Mouse (Mus musculus) limb, embryonic 10.5 days (tissue): ENCODE measurements around the gene Prkce. TPM values are rescaled to one million over a fixed set of nuclear protein-coding genes. Genes with fewer than 3 reads are reported as not detected.
A peak's percentile ranks its signal among the peaks of the same experiment; 100 is the strongest.

Experiments
- DNase-seq: peaks from one replicate; pipeline ENCODE4 v3.0.0-alpha.2; 2017; ENCODE audit warnings: low spot score
- H3K27ac ChIP-seq: fragments of 300-500 bp; sonication (generic); 2 replicates; pipeline ENCODE4 v1.5.1; 2016; ENCODE audit warnings: mild to moderate bottlenecking
- H3K27me3 ChIP-seq: fragments of 300-500 bp; sonication (generic); 2 replicates; pipeline ENCODE4 v1.6.1; 2016; ENCODE audit warnings: low read depth, mild to moderate bottlenecking; ENCODE audit not compliant: poor library complexity, severe bottlenecking
- H3K36me3 ChIP-seq: fragments of 300-500 bp; sonication (generic); 2 replicates; pipeline ENCODE4 v1.6.1; 2016; ENCODE audit warnings: mild to moderate bottlenecking, moderate library complexity
- H3K4me1 ChIP-seq: fragments of 300-500 bp; sonication (generic); 2 replicates; pipeline ENCODE4 v1.6.1; 2016
- H3K4me3 ChIP-seq: fragments of 300-500 bp; sonication (generic); 2 replicates; pipeline ENCODE4 v1.5.1; 2016; ENCODE audit warnings: mild to moderate bottlenecking, moderate library complexity
- H3K9me3 ChIP-seq: fragments of 300-500 bp; sonication (generic); replicated peaks from 2 replicates; pipeline ENCODE4 v1.6.1; 2016; ENCODE audit warnings: mild to moderate bottlenecking
- WGBS: fragments of 180-500 bp; shearing (Covaris S2); methylation state at CpG from one replicate; pipeline ENCODE4 v1.1.7; 2016; 5-methylcytosine and 5-hydroxymethylcytosine counted together
- polyA plus RNA-seq: library from polyadenylated mRNA; unstranded; fragments of >200 nt; fragmentation: Nextera tagmentation; extraction: Ambion mirVana; gene quantifications from 2 replicates; pipeline ENCODE4 v1.2.1, GENCODE M21; 2016

Gene Prkce
- polyA plus RNA-seq, 1 experiment from 2014 or later, result 4.9 TPM

- Histone ChIP-seq H3K27me3 (no peaks in the 10 kb centered on the region), H3K4me1 (peaks cover 13% of the 10 kb centered on the region), H3K4me3 (no peak overlapping the region), H3K36me3 (no peaks in the 10 kb centered on the region), H3K27ac (no peak overlapping the region), H3K9me3 (no peaks in the 10 kb centered on the region)
- no peak for DNase-seq
- 91% methylated on average over 13 of the region's 13 CpGs for WGBS
These were observed 448.2 kb downstream of the Prkce start for GRCm38 (mm10) chr17:86615592-86616291.

GRCm38 (mm10) chr17:86617570-86618237 lies 450.1 kb downstream of the Prkce start:
- Histone ChIP-seq H3K27ac (peak overlapping the region; percentile 51; the same call in 1 of the 2 replicates), H3K27me3 (no peaks in the 10 kb centered on the region), H3K4me3 (no peak overlapping the region), H3K9me3 (no peaks in the 10 kb centered on the region), H3K4me1 (peaks cover 13% of the 10 kb centered on the region), H3K36me3 (no peaks in the 10 kb centered on the region)
- DNase-seq, result no peak
- 77% methylated on average over 3 of the region's 3 CpGs for WGBS

- Histone ChIP-seq H3K4me1 (peaks cover 13% of the 10 kb centered on the region), H3K9me3 (no peaks in the 10 kb centered on the region), H3K36me3 (no peaks in the 10 kb centered on the region), H3K4me3 (no peak overlapping the region), H3K27ac (peak overlapping the region; percentile 50), H3K27me3 (no peaks in the 10 kb centered on the region)
- 80% methylated on average over 4 of the region's 4 CpGs for WGBS
- no peak for DNase-seq
These were observed 450.9 kb downstream of the Prkce start for GRCm38 (mm10) chr17:86618431-86618861.

GRCm38 (mm10) chr17:86622862-86623261 lies 455.3 kb downstream of the Prkce start:
- 86% methylated on average over 3 of the region's 3 CpGs for WGBS
- H3K4me1 ChIP-seq, result peaks cover 9% of the 10 kb centered on the region
- H3K27me3 ChIP-seq, result no peaks in the 10 kb centered on the region
- H3K27ac ChIP-seq, result no peak overlapping the region
- no peaks in the 10 kb centered on the region for H3K9me3 ChIP-seq
- H3K4me3 ChIP-seq, result no peak overlapping the region
- H3K36me3 ChIP-seq, result no peaks in the 10 kb centered on the region
- DNase-seq, result no peak

- no peak overlapping the region for H3K27ac ChIP-seq
- peaks cover 6% of the 10 kb centered on the region; the same call in 1 of the 2 replicates for H3K36me3 ChIP-seq
- no peak overlapping the region for H3K4me3 ChIP-seq
- no peaks in the 10 kb centered on the region; the same call in 1 of the 2 replicates for H3K4me1 ChIP-seq
- no peaks in the 10 kb centered on the region for H3K27me3 ChIP-seq
- H3K9me3 ChIP-seq, result no peaks in the 10 kb centered on the region
- WGBS, result 84% methylated on average over 6 of the region's 6 CpGs
- no peak for DNase-seq
These were observed 458.9 kb downstream of the Prkce start for GRCm38 (mm10) chr17:86626523-86626922.

- DNase-seq, result no peak
- Histone ChIP-seq H3K9me3 (no peaks in the 10 kb centered on the region), H3K36me3 (peaks cover 6% of the 10 kb centered on the region; the same call in 1 of the 2 replicates), H3K27me3 (no peaks in the 10 kb centered on the region), H3K4me3 (no peak overlapping the region), H3K4me1 (no peaks in the 10 kb centered on the region), H3K27ac (no peak overlapping the region)
- WGBS, result 89% methylated on average over 4 of the region's 4 CpGs
These were observed 465.5 kb downstream of the Prkce start for GRCm38 (mm10) chr17:86633131-86633530.

GRCm38 (mm10) chr17:86637311-86637710 lies 469.7 kb downstream of the Prkce start:
- Histone ChIP-seq H3K4me1 (no peaks in the 10 kb centered on the region), H3K27me3 (no peaks in the 10 kb centered on the region), H3K9me3 (no peaks in the 10 kb centered on the region), H3K4me3 (no peak overlapping the region), H3K36me3 (no peaks in the 10 kb centered on the region), H3K27ac (no peak overlapping the region)
- DNase-seq, result no peak
- WGBS, result 87% methylated on average over 1 of the region's 1 CpGs

GRCm38 (mm10) chr17:86639279-86639678 lies 471.7 kb downstream of the Prkce start:
- WGBS, result 84% methylated on average over 3 of the region's 3 CpGs
- no peaks in the 10 kb centered on the region for H3K4me1 ChIP-seq
- no peak overlapping the region for H3K27ac ChIP-seq
- H3K9me3 ChIP-seq, result no peaks in the 10 kb centered on the region
- no peak for DNase-seq
- no peaks in the 10 kb centered on the region for H3K27me3 ChIP-seq
- no peak overlapping the region for H3K4me3 ChIP-seq
- H3K36me3 ChIP-seq, result no peaks in the 10 kb centered on the region

GRCm38 (mm10) chr17:86647226-86647625 lies 479.6 kb downstream of the Prkce start:
- H3K9me3 ChIP-seq, result no peaks in the 10 kb centered on the region
- H3K27me3 ChIP-seq, result no peaks in the 10 kb centered on the region
- H3K4me1 ChIP-seq, result no peaks in the 10 kb centered on the region
- H3K36me3 ChIP-seq, result no peaks in the 10 kb centered on the region
- DNase-seq, result no peak
- no peak overlapping the region for H3K27ac ChIP-seq
- no peak overlapping the region for H3K4me3 ChIP-seq
- WGBS, result 94% methylated on average over 3 of the region's 3 CpGs

- no peak for DNase-seq
- 90% methylated on average over 12 of the region's 12 CpGs for WGBS
- H3K9me3 ChIP-seq, result no peaks in the 10 kb centered on the region
- H3K36me3 ChIP-seq, result no peaks in the 10 kb centered on the region
- no peaks in the 10 kb centered on the region for H3K4me1 ChIP-seq
- H3K27ac ChIP-seq, result no peak overlapping the region
- no peak overlapping the region for H3K4me3 ChIP-seq
- no peaks in the 10 kb centered on the region for H3K27me3 ChIP-seq
These were observed 481.4 kb downstream of the Prkce start for GRCm38 (mm10) chr17:86648856-86649435.

- WGBS, result 93% methylated on average over 6 of the region's 6 CpGs
- no peak overlapping the region for H3K27ac ChIP-seq
- H3K27me3 ChIP-seq, result no peaks in the 10 kb centered on the region
- H3K36me3 ChIP-seq, result no peaks in the 10 kb centered on the region
- H3K9me3 ChIP-seq, result no peaks in the 10 kb centered on the region
- H3K4me3 ChIP-seq, result no peak overlapping the region
- no peak for DNase-seq
- no peaks in the 10 kb centered on the region for H3K4me1 ChIP-seq
These were observed 482.7 kb downstream of the Prkce start for GRCm38 (mm10) chr17:86650241-86650640.

GRCm38 (mm10) chr17:86651091-86651490 lies 483.5 kb downstream of the Prkce start:
- Histone ChIP-seq H3K4me1 (no peaks in the 10 kb centered on the region), H3K27me3 (no peaks in the 10 kb centered on the region), H3K27ac (no peak overlapping the region), H3K4me3 (no peak overlapping the region), H3K36me3 (no peaks in the 10 kb centered on the region), H3K9me3 (no peaks in the 10 kb centered on the region)
- no peak for DNase-seq
- 82% methylated on average over 4 of the region's 4 CpGs for WGBS

GRCm38 (mm10) chr17:86652751-86653150 lies 485.2 kb downstream of the Prkce start:
- no peak overlapping the region for H3K27ac ChIP-seq
- H3K36me3 ChIP-seq, result no peaks in the 10 kb centered on the region
- H3K4me1 ChIP-seq, result no peaks in the 10 kb centered on the region
- H3K4me3 ChIP-seq, result no peak overlapping the region
- 92% methylated on average over 1 of the region's 1 CpGs for WGBS
- H3K9me3 ChIP-seq, result no peaks in the 10 kb centered on the region
- H3K27me3 ChIP-seq, result no peaks in the 10 kb centered on the region
- DNase-seq, result no peak
